Mouse (Mus musculus) testis, postnatal 10 days (tissue): ENCODE measurements around the gene Eif3k.
A peak's percentile ranks its signal among the peaks of the same experiment; 100 is the strongest.

ENCODE experiments used
- DNase-seq: peaks from one replicate; pipeline ENCODE4 v3.0.0; 2021; ENCODE audit warnings: low spot score

Gene Eif3k

DNA sequence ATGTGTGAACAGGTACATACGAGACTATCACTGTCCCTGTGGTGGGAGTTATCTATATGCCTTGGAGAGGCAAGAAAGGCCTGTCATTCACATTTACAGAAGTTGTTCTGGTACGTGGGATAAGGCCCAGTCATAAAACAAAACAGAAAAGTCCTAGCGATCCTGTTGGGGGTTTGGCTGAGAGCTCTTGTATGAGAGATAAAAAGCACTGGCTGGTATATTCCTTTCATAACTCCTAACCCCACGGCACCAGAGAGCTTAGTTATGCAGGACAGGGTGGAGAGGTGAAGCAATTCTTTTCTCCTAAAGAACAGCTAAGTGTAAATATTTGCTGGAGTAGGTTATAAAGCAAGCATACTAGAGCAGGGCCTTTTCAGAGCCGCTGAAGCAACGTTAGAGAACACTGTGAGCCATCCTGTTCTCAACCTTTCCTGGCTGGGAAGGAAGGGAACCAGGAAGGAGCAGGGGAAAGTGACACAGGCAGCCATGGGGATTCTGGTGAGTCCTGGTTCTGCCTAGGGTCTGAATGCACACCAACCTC lies 22.1 kb downstream of the Eif3k start:
- peak; percentile 46 for DNase-seq

DNA sequence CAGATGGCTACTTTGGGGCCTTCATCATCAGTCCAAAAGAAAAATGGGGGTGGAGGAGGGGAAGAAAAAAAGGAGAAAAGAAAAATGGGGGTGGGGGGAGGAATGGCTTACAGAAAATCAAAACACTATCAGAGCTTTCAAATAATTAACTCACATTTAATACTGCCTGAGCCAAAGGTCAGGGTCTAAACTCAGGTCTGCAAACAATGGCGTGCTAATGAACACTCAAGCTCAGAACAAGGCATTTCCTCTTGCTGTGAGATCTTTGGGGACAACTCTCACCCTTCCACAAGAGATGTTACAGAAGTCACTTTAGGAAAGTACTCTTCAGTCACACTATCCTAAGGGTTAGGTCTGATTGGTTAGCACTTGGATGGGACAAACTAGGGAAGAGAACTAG lies 22.9 kb downstream of the Eif3k start:
- no peak for DNase-seq

- no peak for DNase-seq
These were observed 23.5 kb downstream of the Eif3k start for GRCm38 (mm10) chr7:28957997-28958725.

GRCm38 (mm10) chr7:28957286-28957685 lies 24.4 kb downstream of the Eif3k start:
- DNase-seq = no peak

DNA sequence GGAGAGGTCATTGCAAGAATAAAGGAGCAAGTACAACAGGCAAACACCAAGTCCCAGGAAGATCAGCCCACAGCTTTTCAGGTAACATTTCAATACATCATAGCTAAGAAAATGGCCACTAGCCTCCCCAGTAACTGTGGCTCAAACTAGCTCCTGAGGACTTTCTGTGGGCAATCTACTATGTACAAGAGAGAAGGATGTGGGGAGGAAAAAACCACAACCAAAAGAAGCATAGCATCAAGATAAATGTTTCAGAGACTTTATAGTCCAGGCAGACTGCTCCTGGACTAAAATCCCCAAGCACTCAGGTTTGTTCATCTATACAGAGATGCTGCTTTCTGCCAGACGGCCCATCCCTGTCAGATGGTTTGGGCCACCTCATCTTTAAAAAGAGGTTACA lies 25.4 kb downstream of the Eif3k start:
- no peak for DNase-seq

GRCm38 (mm10) chr7:28955295-28955897 lies 26.3 kb downstream of the Eif3k start:
- DNase-seq = no peak

DNA sequence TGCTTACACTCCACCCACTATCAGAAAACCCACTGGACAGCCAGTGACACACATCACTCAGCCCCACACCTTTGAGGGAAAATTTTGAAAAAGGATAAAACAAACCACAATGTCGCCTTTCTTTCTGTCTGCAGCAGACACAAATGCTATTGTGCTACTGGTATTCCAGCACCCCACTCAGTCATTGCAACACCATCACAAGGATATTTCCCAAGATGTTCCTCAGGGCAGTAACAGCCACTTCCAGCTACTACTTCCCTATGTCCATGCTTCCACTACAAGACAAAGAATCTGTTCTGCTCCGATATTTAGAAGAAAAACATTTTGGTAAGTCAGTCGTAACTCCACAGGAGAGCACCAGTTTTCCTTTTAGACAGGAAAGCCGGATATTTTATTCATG lies 26.9 kb downstream of the Eif3k start:
- no peak for DNase-seq

- DNase-seq = no peak
These were observed 27.9 kb downstream of the Eif3k start for GRCm38 (mm10) chr7:28953476-28954376.

DNA sequence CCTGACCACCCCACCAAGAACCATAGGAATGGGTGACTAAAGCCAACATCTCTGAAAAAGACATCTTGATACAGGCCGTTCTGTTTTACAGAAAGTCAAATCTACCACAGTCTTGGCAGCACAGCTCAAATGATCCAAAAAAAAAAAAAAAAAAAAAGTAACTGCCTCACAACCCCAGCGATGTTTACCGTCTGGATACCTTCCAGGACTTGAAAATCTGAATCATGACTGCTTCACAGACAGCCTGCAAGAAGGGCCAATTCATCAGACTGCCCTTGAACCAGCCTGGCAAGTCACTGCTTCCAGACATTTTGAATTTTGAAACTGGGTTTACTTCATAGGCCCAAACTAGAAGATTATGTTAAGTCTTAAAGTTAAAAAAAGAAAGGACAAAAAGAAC lies 28.9 kb downstream of the Eif3k start:
- DNase-seq = no peak

DNA sequence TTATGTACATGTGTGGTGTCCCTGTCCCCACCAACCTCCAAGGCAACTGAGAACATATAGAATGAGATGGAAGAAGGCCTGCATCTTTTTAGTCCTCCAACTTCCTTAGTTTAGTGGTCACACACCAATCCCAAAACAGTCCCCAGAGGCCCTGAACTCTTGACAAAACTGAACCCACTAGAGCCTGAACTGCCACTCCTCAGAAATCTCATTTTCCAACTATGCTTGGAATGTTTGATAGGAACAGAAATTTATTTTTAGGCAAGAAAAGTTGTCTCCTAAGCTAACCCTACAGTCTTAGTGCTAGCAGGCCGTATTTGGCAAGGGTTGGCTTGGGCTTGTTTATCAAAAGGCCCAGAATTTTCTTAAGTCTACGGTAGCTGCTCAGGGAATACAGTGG lies 29.9 kb downstream of the Eif3k start:
- DNase-seq = no peak

GRCm38 (mm10) chr7:28950346-28951037 lies 31.2 kb downstream of the Eif3k start:
- DNase-seq = no peak

GRCm38 (mm10) chr7:28949298-28949697 lies 32.4 kb downstream of the Eif3k start:
- DNase-seq = no peak

- DNase-seq = no peak
These were observed 32.9 kb downstream of the Eif3k start for GRCm38 (mm10) chr7:28948746-28949145.

- no peak for DNase-seq
These were observed 35.4 kb downstream of the Eif3k start for GRCm38 (mm10) chr7:28946271-28946610.

DNA sequence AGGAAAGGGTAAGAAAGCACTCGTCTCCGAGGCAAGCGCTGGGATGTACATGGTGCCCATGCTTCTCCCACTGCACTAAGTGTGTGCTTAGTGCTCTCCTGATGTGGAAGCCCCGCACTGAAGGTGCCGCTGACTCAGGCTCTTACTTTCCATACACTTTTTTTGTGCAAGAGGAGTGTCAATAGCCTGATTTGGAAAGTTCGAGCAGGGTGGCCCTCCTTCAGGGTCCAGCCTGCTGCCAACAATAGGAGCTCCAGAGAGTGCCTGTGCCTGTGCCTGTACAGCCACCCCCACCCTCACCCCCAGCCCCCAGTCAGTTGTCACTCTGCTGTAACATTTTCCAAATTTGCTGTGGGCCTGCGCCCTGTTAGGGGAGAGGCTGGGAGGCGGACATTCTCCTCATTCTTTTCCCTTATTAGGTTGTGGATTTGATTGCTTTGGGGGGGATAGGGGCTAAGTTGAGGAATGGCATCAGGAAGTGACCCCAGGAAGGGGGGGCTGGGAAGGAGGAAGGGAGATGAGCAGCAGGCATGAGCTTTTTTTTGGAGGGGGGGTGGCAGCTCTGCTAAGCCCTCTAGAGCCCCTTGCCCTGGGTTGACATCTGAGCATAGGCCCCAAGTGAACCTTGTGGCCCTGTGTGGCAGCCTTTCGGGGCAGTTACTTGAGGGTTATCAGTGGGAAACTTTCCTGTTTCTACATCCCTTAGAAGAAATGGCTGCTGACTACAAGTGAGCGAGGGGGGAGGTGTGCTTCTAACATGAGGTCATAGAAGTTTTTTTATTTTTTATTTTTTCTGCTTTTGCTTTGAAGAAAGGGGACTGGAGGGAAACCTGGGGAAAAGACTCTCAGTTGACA lies 36.0 kb downstream of the Eif3k start:
- no peak for DNase-seq

DNA sequence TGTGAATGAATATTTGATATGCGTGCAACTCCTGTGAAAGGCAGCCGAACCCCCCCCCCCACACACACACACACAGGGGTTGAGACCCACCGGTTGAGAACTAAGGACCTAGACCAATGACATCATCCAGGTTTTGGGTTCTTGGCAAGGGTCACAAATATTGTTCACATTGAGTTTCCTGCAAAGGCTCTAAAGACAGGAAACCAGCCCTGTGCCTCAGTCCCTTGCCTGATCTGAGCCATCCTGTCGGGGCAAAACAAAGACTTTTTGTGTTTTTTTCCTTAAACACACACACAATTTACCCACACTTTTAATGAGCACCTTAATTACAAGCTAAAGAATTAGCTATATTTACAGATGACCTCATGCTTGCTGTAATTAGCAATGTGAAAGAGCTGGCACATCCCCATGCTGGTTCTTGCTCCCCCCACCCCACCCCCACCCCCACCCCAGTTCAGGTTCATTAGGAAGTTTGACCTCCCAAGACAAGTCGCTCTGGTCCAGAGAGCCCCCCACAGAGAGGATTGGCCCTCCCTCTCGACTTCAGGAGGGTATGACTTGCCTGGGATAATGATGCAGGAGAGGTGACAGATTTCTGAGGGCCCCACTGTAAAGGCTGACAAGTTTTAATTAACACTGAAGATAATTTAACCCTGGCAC lies 36.8 kb downstream of the Eif3k start:
- no peak for DNase-seq

GRCm38 (mm10) chr7:28943451-28944180 lies 38.0 kb downstream of the Eif3k start:
- DNase-seq = no peak

- DNase-seq = no peak
These were observed 40.1 kb downstream of the Eif3k start for GRCm38 (mm10) chr7:28941542-28941941.

DNA sequence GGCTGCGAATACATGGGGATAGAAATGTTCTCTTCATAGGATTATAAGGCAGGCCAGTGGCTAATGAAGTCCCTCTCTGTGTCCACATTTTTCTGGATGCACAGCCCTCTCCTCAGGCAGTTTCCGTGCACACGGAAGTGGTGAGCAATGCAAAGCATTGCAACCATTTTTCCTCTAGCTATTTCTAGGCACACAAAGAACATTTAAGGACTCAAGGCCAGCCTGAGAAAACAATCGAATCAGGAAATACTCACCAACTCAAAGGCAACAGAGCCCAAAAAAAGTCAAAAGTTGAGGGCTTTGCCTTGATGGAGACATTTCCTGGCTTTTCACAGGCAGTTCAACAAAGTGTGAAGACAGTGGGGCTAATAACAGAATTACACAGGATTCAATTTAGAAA lies 40.5 kb downstream of the Eif3k start:
- DNase-seq = no peak
